Mouse (Mus musculus): ENCODE data around the gene Magi1. TPM values are rescaled to one million over a fixed set of nuclear protein-coding genes. Genes with fewer than 3 reads are reported as not detected.
"Not testable (repeated sequence)": the region's sequence is repeated elsewhere in the genome, so short reads cannot be mapped to it uniquely, and the experiment has no call there.

The Magi1 gene
- polyA plus RNA-seq, 1 experiment, result 5.1 TPM

- WGBS, result 75% methylated on average over 8 of the region's 8 CpGs
- no peak for DNase-seq (ENCODE audit: low read depth, low spot score)
Observed at GRCm38 (mm10) chr6:93648581-93649230, 635.0 kb downstream of the Magi1 start.

DNA sequence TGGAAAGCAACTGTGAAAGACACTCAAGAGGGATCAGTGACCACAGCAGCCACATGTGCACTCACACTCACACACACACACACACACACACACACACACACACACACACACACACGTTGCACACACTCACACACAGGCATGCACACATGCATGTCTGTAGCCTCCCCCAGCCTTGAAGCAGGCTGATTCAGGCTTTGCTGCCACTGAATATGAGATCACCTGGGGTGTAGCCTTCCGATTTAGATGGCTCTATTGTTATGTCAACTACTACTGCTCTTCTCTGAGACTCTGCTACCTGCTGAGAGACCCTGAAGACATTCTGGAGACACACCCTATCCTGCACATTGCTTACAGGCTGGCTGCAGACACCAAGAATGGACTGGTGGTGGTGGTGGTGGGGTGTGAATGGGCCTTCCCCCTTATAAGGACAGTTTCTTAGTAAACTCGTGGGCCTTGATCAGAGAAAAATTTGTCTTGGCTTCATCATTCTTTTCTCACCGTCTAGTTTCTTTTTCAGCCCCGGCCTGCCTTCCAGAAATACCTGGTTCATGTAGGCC lies 653.9 kb downstream of the Magi1 start:
- not testable (repeated sequence) for DNase-seq (ENCODE audit: low read depth, low spot score)
- WGBS, result 75% methylated on average over 5 of the region's 5 CpGs

- WGBS, result 83% methylated on average over 5 of the region's 5 CpGs
Observed at GRCm38 (mm10) chr6:93627200-93627599, 656.5 kb downstream of the Magi1 start.

More at GRCm38 (mm10) chr6:93627200-93627599, 656.5 kb downstream of the Magi1 start:
- DNase-seq (ENCODE audit: low read depth, low spot score), result no peak

Other genes with a start within 250 kb of the Magi1 start
- gene Slc25a26, start 216.4 kb upstream of the Magi1 start, polyA plus RNA-seq (2012; rRNA removed), result 6.6 and 7.4 TPM in 2 replicates